Mouse (Mus musculus) kidney, embryonic 15.5 days (tissue): ENCODE results near the gene Knstrn. TPM values are rescaled to one million over a fixed set of nuclear protein-coding genes. Genes with fewer than 3 reads are reported as not detected.

Experiments used
- ATAC-seq: fragments of 200-750 bp; cut with Nextera tagmentation; replicated peaks from 2 replicates; pipeline ENCODE4 v1.8.0; 2017; ENCODE audit warnings: moderate TSS enrichment; ENCODE audit not compliant: low FRiP score
- H3K27ac ChIP-seq: fragments of 300-500 bp; sonication (generic); 2 replicates; pipeline ENCODE4 v1.5.1; 2015; ENCODE audit warnings: mild to moderate bottlenecking, inconsistent platforms
- H3K27me3 ChIP-seq: fragments of 300-500 bp; sonication (generic); 2 replicates; pipeline ENCODE4 v1.6.1; 2015; ENCODE audit warnings: inconsistent platforms
- H3K36me3 ChIP-seq: fragments of 300-500 bp; sonication (generic); 2 replicates; pipeline ENCODE4 v1.6.1; 2015; ENCODE audit warnings: inconsistent platforms
- H3K4me1 ChIP-seq: fragments of 300-500 bp; sonication (generic); 2 replicates; pipeline ENCODE4 v1.6.1; 2015; ENCODE audit warnings: inconsistent platforms
- H3K4me2 ChIP-seq: fragments of 300-500 bp; sonication (generic); 2 replicates; pipeline ENCODE4 v1.6.1; 2015; ENCODE audit warnings: moderate library complexity, mild to moderate bottlenecking, inconsistent platforms
- H3K4me3 ChIP-seq: fragments of 300-500 bp; sonication (generic); replicated peaks from 2 replicates; pipeline ENCODE4 v1.5.1; 2015; ENCODE audit warnings: mild to moderate bottlenecking, inconsistent platforms
- H3K9ac ChIP-seq: fragments of 300-500 bp; sonication (generic); 2 replicates; pipeline ENCODE4 v1.6.1; 2015; ENCODE audit warnings: mild to moderate bottlenecking, inconsistent platforms
- H3K9me3 ChIP-seq: fragments of 300-500 bp; sonication (generic); replicated peaks from 2 replicates; pipeline ENCODE4 v1.6.1; 2016; ENCODE audit warnings: inconsistent platforms
- WGBS: fragments of 180-500 bp; shearing (Covaris S2); methylation state at CpG from one replicate; pipeline ENCODE4 v1.1.7; 2015; ENCODE audit warnings: mixed read lengths; 5-methylcytosine and 5-hydroxymethylcytosine counted together
- polyA plus RNA-seq: library from polyadenylated mRNA; unstranded; fragments of >200 nt; fragmentation: Nextera tagmentation; extraction: Ambion mirVana; gene quantifications from 2 replicates; pipeline ENCODE4 v1.2.1, GENCODE M21; 2015

The Knstrn gene
- polyA plus RNA-seq, 1 experiment from 2014 or later = 120 TPM

GRCm38 (mm10) chr2:118838330-118838729 is 24.5 kb downstream of the Knstrn start:
- H3K9me3 ChIP-seq = no peaks in the 10 kb centered on the region
- H3K4me1 ChIP-seq = peaks cover 6% of the 10 kb centered on the region; the same call in 1 of the 2 replicates
- H3K9ac ChIP-seq = no peak overlapping the region
- peak overlapping the region; percentile 51; the same call in 1 of the 2 replicates for H3K27ac ChIP-seq
- no peaks in the 10 kb centered on the region for H3K27me3 ChIP-seq
- peaks cover 28% of the 10 kb centered on the region for H3K36me3 ChIP-seq
- no peak overlapping the region for H3K4me2 ChIP-seq
- H3K4me3 ChIP-seq = no peak overlapping the region
- WGBS = 43% methylated on average over 5 of the region's 5 CpGs
- ATAC-seq = no peak

DNA sequence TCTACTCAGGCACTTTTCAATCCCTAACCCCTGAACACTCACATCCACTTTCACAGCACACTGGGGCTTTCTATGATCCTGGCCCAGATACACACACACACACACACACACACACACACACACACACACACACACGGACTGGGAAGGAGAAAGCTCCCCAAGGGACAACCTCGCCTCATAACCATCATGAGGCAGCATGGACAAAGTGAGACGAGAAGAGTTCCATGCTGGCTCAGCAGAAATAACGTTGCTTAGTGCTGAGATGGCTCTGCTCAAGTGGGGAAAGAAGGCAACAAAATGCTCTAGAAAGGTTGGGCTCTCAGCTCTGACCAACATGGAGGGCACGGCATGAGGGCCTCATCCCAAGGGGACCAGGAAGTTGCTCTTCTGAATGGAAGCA is 27.4 kb downstream of the Knstrn start:
- Histone ChIP-seq H3K9ac (no peak overlapping the region), H3K9me3 (no peaks in the 10 kb centered on the region), H3K4me3 (no peak overlapping the region), H3K27me3 (no peaks in the 10 kb centered on the region), H3K27ac (no peak overlapping the region), H3K36me3 (no peaks in the 10 kb centered on the region), H3K4me2 (no peak overlapping the region), H3K4me1 (peaks cover 7% of the 10 kb centered on the region)
- 64% methylated on average over 5 of the region's 5 CpGs for WGBS
- ATAC-seq = no peak

DNA sequence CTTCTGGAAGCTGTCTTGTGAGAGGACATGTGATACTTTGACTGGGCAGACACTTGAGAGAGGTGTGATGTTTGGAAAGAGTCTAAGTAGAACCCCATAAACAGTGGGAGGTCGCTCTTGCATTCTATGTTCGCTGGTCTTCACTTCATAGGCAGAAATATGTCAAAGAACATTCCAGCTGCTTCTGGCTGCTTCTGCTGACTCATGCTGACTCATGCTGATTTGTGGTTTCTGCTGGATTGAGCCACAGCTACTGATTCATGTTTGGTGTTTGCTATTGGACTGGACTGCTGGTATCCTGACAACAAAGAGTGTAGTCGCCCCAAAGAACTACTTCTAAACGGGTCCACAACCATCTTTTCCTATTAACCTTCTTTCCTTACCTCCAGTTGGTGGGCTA is 28.0 kb downstream of the Knstrn start:
- WGBS = 76% methylated on average over 4 of the region's 4 CpGs

DNA sequence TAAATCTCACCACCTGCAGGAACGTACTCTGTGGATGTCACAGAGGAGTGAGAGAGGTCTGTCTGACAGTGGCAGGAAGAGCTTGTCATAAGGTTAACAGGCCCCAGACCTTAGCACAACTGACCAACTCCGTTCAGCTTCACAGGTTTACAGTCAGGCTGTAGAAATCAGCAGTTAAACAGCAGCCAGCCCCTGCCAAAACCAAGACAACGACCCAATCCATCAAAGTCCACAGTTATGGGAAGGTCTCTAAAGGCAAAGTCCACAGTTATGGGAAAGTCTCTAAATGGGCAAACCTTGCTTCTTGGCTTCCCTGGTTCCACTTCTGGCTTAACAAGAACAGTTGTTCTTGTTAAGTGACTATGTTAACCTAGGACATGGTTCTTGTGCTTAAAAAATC is 30.6 kb downstream of the Knstrn start:
- no peak for ATAC-seq

More for the DNA sequence above, 28.0 kb downstream of the Knstrn start:
- ATAC-seq = no peak
- no peaks in the 10 kb centered on the region for H3K9me3 ChIP-seq
- H3K4me1 ChIP-seq = peaks cover 10% of the 10 kb centered on the region
- no peak overlapping the region for H3K27ac ChIP-seq
- no peaks in the 10 kb centered on the region for H3K27me3 ChIP-seq
- no peak overlapping the region for H3K4me3 ChIP-seq
- H3K36me3 ChIP-seq = no peaks in the 10 kb centered on the region
- no peak overlapping the region for H3K9ac ChIP-seq
- H3K4me2 ChIP-seq = no peak overlapping the region

GRCm38 (mm10) chr2:118846246-118846645 is 32.4 kb downstream of the Knstrn start:
- WGBS = 37% methylated on average over 7 of the region's 7 CpGs
- peak; percentile 52; the same call in 1 of the 2 replicates for ATAC-seq

More for the DNA sequence above, 30.6 kb downstream of the Knstrn start:
- Histone ChIP-seq H3K27me3 (no peaks in the 10 kb centered on the region), H3K27ac (no peak overlapping the region), H3K36me3 (no peaks in the 10 kb centered on the region), H3K4me3 (no peak overlapping the region), H3K4me1 (peaks cover 8% of the 10 kb centered on the region; the same call in 1 of the 2 replicates), H3K9me3 (no peaks in the 10 kb centered on the region), H3K4me2 (no peak overlapping the region), H3K9ac (no peak overlapping the region)
- 68% methylated on average over 3 of the region's 3 CpGs for WGBS

GRCm38 (mm10) chr2:118851756-118852155 is 38.0 kb downstream of the Knstrn start:
- Histone ChIP-seq H3K27me3 (no peaks in the 10 kb centered on the region), H3K36me3 (no peaks in the 10 kb centered on the region), H3K4me1 (0 out of 2 replicates have a peak, but pooled peaks cover 4% of the 10 kb centered on the region), H3K27ac (no peak overlapping the region), H3K9ac (no peak overlapping the region), H3K4me2 (no peak overlapping the region), H3K9me3 (no peaks in the 10 kb centered on the region), H3K4me3 (no peak overlapping the region)
- 20% methylated on average over 3 of the region's 3 CpGs for WGBS
- no peak for ATAC-seq

More at GRCm38 (mm10) chr2:118846246-118846645, 32.4 kb downstream of the Knstrn start:
- no peak overlapping the region for H3K4me2 ChIP-seq
- H3K36me3 ChIP-seq = no peaks in the 10 kb centered on the region
- no peaks in the 10 kb centered on the region for H3K9me3 ChIP-seq
- peaks cover 8% of the 10 kb centered on the region; the same call in 1 of the 2 replicates for H3K4me1 ChIP-seq
- H3K9ac ChIP-seq = no peak overlapping the region
- no peak overlapping the region for H3K4me3 ChIP-seq
- H3K27me3 ChIP-seq = no peaks in the 10 kb centered on the region
- no peak overlapping the region for H3K27ac ChIP-seq

DNA sequence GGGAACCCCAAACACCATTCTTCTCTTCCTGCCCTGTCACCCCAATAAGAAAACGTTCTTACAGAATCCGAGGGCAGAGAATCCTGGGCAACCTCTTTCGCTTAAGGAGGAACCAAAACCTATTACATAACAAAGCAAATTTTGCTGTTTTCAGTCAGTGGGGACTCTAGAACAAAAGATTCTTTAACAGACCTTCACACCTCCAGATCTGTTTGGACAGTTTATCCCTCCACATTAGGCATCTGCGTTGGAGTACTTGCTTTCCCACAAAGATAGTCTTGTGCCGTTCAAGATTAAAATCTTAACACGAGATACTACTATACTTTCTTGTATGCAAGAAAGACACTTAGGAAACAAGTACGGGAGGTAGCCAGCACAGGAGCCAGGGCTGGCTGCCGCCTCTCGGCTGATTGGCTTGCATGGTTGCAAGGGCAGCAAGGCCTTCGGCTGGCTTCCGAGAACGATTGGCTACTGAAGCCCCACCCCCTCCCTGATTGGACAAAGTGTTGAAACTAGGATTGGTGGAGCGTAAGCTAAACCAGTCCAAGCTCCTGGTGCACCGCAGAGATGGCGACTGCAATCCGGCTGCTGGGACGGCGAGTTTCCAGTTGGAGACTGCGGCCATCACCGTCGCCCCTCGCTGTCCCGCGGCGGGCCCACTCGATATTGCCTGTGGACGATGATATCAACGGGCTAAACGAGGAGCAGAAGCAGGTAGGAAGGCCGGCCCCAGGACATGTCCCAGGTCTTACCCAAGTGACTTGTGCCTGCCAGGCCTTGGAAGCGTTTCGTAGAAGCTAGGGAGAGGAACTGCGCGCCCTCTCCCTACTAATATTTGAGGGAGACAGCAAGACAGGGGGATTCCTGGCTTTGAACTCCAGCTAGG is 47.9 kb downstream of the Knstrn start, which contains the start of gene Ivd:
TSS of gene Ivd (plus strand) at position 501 of the 886 bp plus-strand sequence.
- Histone ChIP-seq H3K27ac (peak within 1 kb of the TSS; percentile 57), H3K4me3 (peak within 1 kb of the TSS; percentile 57), H3K36me3 (peaks cover 3% of the 10 kb centered on the region; the same call in 1 of the 2 replicates), H3K9ac (peak within 1 kb of the TSS; percentile 54), H3K4me2 (peak within 1 kb of the TSS; percentile 65), H3K4me1 (peaks cover 21% of the 10 kb centered on the region), H3K27me3 (no peaks in the 10 kb centered on the region), H3K9me3 (no peaks in the 10 kb centered on the region)
- ATAC-seq = peak; percentile 99
- WGBS = under 1% methylated on average over 34 of the region's 34 CpGs

GRCm38 (mm10) chr2:118862340-118862675 is 48.5 kb downstream of the Knstrn start:
- Histone ChIP-seq H3K27me3 (no peaks in the 10 kb centered on the region), H3K36me3 (peaks cover 3% of the 10 kb centered on the region; the same call in 1 of the 2 replicates), H3K9me3 (no peaks in the 10 kb centered on the region), H3K4me3 (peak overlapping the region; percentile 57), H3K4me1 (peaks cover 21% of the 10 kb centered on the region), H3K27ac (peak overlapping the region; percentile 57; the same call in 1 of the 2 replicates), H3K9ac (peak overlapping the region; percentile 54), H3K4me2 (peak overlapping the region; percentile 65)
- WGBS = 15% methylated on average over 3 of the region's 3 CpGs
- 0 out of 2 replicates have a peak, but pooled peaks have one; percentile 16 for ATAC-seq

GRCm38 (mm10) chr2:118870601-118871000 is 56.8 kb downstream of the Knstrn start:
- Histone ChIP-seq H3K27me3 (no peaks in the 10 kb centered on the region), H3K27ac (no peak overlapping the region), H3K4me3 (no peak overlapping the region), H3K9ac (no peak overlapping the region), H3K4me1 (no peaks in the 10 kb centered on the region), H3K36me3 (peaks cover 64% of the 10 kb centered on the region), H3K9me3 (no peaks in the 10 kb centered on the region), H3K4me2 (no peak overlapping the region)
- 91% methylated on average over 3 of the region's 3 CpGs for WGBS
- ATAC-seq = no peak

DNA sequence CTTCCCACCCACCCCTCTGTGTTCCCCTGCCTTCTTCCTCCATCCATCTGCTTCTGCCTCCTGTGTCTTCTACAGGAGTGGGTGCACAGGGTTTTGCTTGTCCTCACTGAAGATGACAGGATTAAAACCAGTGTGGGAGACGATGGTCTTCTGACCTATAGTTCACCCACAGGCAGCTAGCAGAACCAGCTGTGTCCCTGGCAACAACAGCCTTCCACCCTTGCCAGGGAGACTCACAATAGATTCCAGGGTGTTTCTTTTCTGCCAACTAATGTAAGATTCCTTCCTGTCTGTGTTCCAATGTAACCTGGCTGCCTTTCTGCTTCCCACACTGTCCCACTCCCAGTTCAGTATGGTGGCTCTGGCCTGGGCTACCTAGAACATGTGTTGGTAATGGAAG is 57.2 kb downstream of the Knstrn start:
- H3K4me2 ChIP-seq = no peak overlapping the region
- H3K9me3 ChIP-seq = no peaks in the 10 kb centered on the region
- WGBS = 65% methylated on average over 1 of the region's 1 CpGs
- no peak overlapping the region for H3K4me3 ChIP-seq
- no peak overlapping the region for H3K27ac ChIP-seq
- H3K4me1 ChIP-seq = no peaks in the 10 kb centered on the region
- peaks cover 69% of the 10 kb centered on the region for H3K36me3 ChIP-seq
- no peaks in the 10 kb centered on the region for H3K27me3 ChIP-seq
- ATAC-seq = no peak
- no peak overlapping the region for H3K9ac ChIP-seq

DNA sequence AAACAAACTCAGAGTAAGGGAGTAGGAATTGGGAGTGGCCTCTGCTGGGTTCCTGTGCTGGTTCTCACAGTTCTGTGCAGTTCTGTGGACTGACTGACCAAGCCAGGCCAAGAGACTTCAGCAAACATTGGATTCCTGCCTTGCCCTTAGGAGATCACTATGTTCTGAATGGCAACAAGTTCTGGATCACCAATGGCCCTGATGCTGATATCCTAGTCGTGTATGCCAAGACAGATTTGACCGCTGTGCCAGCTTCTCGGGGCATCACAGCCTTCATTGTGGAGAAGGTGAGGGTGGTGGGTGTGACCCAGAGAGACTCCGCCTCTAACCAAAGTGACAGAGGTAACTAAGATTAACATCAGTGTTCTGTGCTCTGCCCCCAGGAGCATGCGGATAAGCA is 59.2 kb downstream of the Knstrn start:
- WGBS = 86% methylated on average over 5 of the region's 5 CpGs
- ATAC-seq = no peak
- H3K36me3 ChIP-seq = peaks cover 85% of the 10 kb centered on the region
- H3K4me3 ChIP-seq = no peak overlapping the region
- no peaks in the 10 kb centered on the region for H3K9me3 ChIP-seq
- no peaks in the 10 kb centered on the region for H3K27me3 ChIP-seq
- H3K4me2 ChIP-seq = no peak overlapping the region
- no peak overlapping the region for H3K27ac ChIP-seq
- H3K9ac ChIP-seq = no peak overlapping the region
- H3K4me1 ChIP-seq = no peaks in the 10 kb centered on the region

GRCm38 (mm10) chr2:118873890-118874430 is 60.2 kb downstream of the Knstrn start:
- Histone ChIP-seq H3K36me3 (peaks cover 91% of the 10 kb centered on the region), H3K4me1 (no peaks in the 10 kb centered on the region), H3K27me3 (no peaks in the 10 kb centered on the region), H3K9me3 (no peaks in the 10 kb centered on the region), H3K9ac (no peak overlapping the region), H3K4me3 (no peak overlapping the region), H3K27ac (no peak overlapping the region), H3K4me2 (no peak overlapping the region)
- ATAC-seq = no peak
- 81% methylated on average over 6 of the region's 6 CpGs for WGBS
